9 mouse cellular contexts compared by ENCODE assay signal in genomic region chr2:5381712-5382710, GRCm38 (mm10).
DNase-seq lines count a peak whose midpoint lies in the region; ATAC-seq and TF ChIP-seq lines count a peak whose summit lies in the region.
"Had no signal": no experiment of that assay in that cellular context is flagged by ENCODE, and none has a peak within 500 bp of the region (broad histone marks: within the 10 kb centered on the region; RNA-seq: fewer than 3 reads in every experiment).

No protein-coding gene starts in this region.

- intact Hi-C loops in heart, adult 2 months (cut with DNase I) = no loop called here

- 0 out of 2 replicates have a peak overlapping the region, but pooled peaks have one; percentile 9 for H3K9ac ChIP-seq in heart, embryonic 16.5 days (ENCODE audit: low read length)
- no peak overlapping the region for H3K9ac ChIP-seq in heart, adult 2 months (ENCODE audit: low read depth, low read length)
- no peak overlapping the region for H3K9ac ChIP-seq in hindbrain, postnatal 0 days (replicated peaks; ENCODE audit: low read length)
- no peak overlapping the region for H3K9ac ChIP-seq in midbrain, postnatal 0 days (replicated peaks; ENCODE audit: low read length, poor library complexity, severe bottlenecking)
- H3K9ac ChIP-seq: lung, embryonic 14.5 days had no signal

- TF ChIP-seq POLR2A in heart, adult 2 months (IDR thresholded peaks at IDR 0.05; ENCODE audit: insufficient read depth, low read depth, low read length) = no peak

- peak overlapping the region; percentile 7; the same call in 1 of the 2 replicates for H3K4me2 ChIP-seq in heart, embryonic 16.5 days (ENCODE audit: low read depth, low read length)
- H3K4me2 ChIP-seq in hindbrain, postnatal 0 days (ENCODE audit: low read depth, low read length) = peak overlapping the region; percentile 8; the same call in 1 of the 2 replicates
- no peak overlapping the region for H3K4me2 ChIP-seq in midbrain, postnatal 0 days (ENCODE audit: low read depth, low read length, poor library complexity, severe bottlenecking)
- H3K4me2 ChIP-seq: lung, embryonic 14.5 days had no signal

- H3K4me1 ChIP-seq in heart, embryonic 16.5 days (ENCODE audit: control insufficient read depth, insufficient read depth, low read length) = peaks cover 11% of the 10 kb centered on the region
- H3K4me1 ChIP-seq in heart, adult 2 months (ENCODE audit: control insufficient read depth, insufficient read depth, low read length) = no peaks in the 10 kb centered on the region
- H3K4me1 ChIP-seq in hindbrain, postnatal 0 days (ENCODE audit: insufficient read depth, low read length) = peaks cover 17% of the 10 kb centered on the region
- H3K4me1 ChIP-seq in midbrain, postnatal 0 days (ENCODE audit: insufficient read depth, low read length) = peaks cover 19% of the 10 kb centered on the region

- no peaks in the 10 kb centered on the region for H3K36me3 ChIP-seq in heart, embryonic 16.5 days (ENCODE audit: control insufficient read depth, insufficient read depth)
- H3K36me3 ChIP-seq in heart, adult 2 months (ENCODE audit: control insufficient read depth, insufficient read depth, low read length) = no peaks in the 10 kb centered on the region
- no peaks in the 10 kb centered on the region for H3K36me3 ChIP-seq in hindbrain, postnatal 0 days (ENCODE audit: insufficient read depth, low read length)
- no peaks in the 10 kb centered on the region for H3K36me3 ChIP-seq in midbrain, postnatal 0 days (ENCODE audit: insufficient read depth, low read length)

- H3K79me2 ChIP-seq in heart, adult 2 months (replicated peaks; ENCODE audit: control insufficient read depth, insufficient read depth, low read length) = no peaks in the 10 kb centered on the region

- no peak for TF ChIP-seq EP300 in heart, adult 2 months (IDR thresholded peaks at IDR 0.05; ENCODE audit: insufficient read depth, low read depth, low read length)

- 37% methylated on average over 12 of the region's 12 CpGs for WGBS in heart, embryonic 16.5 days
- WGBS in heart, adult 2 months = 34% methylated on average over 12 of the region's 12 CpGs
- 33% methylated on average over 12 of the region's 12 CpGs for WGBS in hindbrain, postnatal 0 days
- whole genome bisulfite sequencing in midbrain, postnatal 0 days = 31% methylated on average over 12 of the region's 12 CpGs

- TF ChIP-seq CTCF in heart, adult 2 months (IDR thresholded peaks at IDR 0.05) = no peak
- TF ChIP-seq CTCF in hindbrain, postnatal 0 days (IDR thresholded peaks at IDR 0.05; ENCODE audit: low read depth) = no peak
- no peak for TF ChIP-seq CTCF in midbrain, postnatal 0 days (IDR thresholded peaks at IDR 0.05)

- ATAC-seq in heart, embryonic 16.5 days (replicated peaks; ENCODE audit: extremely low read depth, insufficient read depth, low FRiP score) = 0 out of 2 replicates have a peak, but pooled peaks have one; percentile 23
- ATAC-seq in hindbrain, postnatal 0 days = peak; percentile 64
- peak; percentile 15; the same call in 1 of the 2 replicates for ATAC-seq in midbrain, postnatal 0 days (ENCODE audit: low FRiP score)

- no peaks in the 10 kb centered on the region for H3K27me3 ChIP-seq in heart, embryonic 16.5 days (ENCODE audit: control insufficient read depth, insufficient read depth, low read length)
- H3K27me3 ChIP-seq in heart, adult 2 months (ENCODE audit: control insufficient read depth, insufficient read depth, low read length) = no peaks in the 10 kb centered on the region
- H3K27me3 ChIP-seq in hindbrain, postnatal 0 days (ENCODE audit: insufficient read depth, low read length) = no peaks in the 10 kb centered on the region
- H3K27me3 ChIP-seq in midbrain, postnatal 0 days (ENCODE audit: insufficient read depth, low read length) = no peaks in the 10 kb centered on the region

- H3K27ac ChIP-seq in heart, embryonic 16.5 days (ENCODE audit: low read length) = peak overlapping the region; percentile 7; the same call in 1 of the 2 replicates
- no peak overlapping the region for H3K27ac ChIP-seq in heart, adult 2 months
- peak overlapping the region; percentile 60 for H3K27ac ChIP-seq in hindbrain, postnatal 0 days
- H3K27ac ChIP-seq in midbrain, postnatal 0 days (ENCODE audit: low read depth, low read length) = peak overlapping the region; percentile 51

- no peak overlapping the region for H3K4me3 ChIP-seq in heart, embryonic 16.5 days (ENCODE audit: low read length)
- H3K4me3 ChIP-seq in heart, adult 2 months = no peak overlapping the region
- no peak overlapping the region for H3K4me3 ChIP-seq in hindbrain, postnatal 0 days (ENCODE audit: low read length)
- H3K4me3 ChIP-seq in midbrain, postnatal 0 days (ENCODE audit: low read depth, low read length) = no peak overlapping the region

- no peak for DNase-seq in heart, adult 2 months
- peak; percentile 36 for DNase-seq in cerebellum, adult 8-10 months
- peak; percentile 83 for DNase-seq in hindbrain, postnatal 0 days (ENCODE audit: low spot score)
- peak; percentile 90 for DNase-seq in midbrain, postnatal 0 days (ENCODE audit: low spot score)
- DNase-seq in T-cell, adult 2 months (ENCODE audit: low spot score) = no peak
- DNase-seq in adrenal gland, postnatal 14 days = no peak
- DNase-seq in frontal cortex, postnatal 36 days (ENCODE audit: low spot score in 2 of 2) = no peak
- DNase-seq: lung, embryonic 14.5 days had no signal

- no peaks in the 10 kb centered on the region for H3K9me3 ChIP-seq in heart, embryonic 16.5 days (replicated peaks; ENCODE audit: control insufficient read depth, low read length)
- no peaks in the 10 kb centered on the region for H3K9me3 ChIP-seq in hindbrain, postnatal 0 days (ENCODE audit: low read length)
- no peaks in the 10 kb centered on the region for H3K9me3 ChIP-seq in midbrain, postnatal 0 days (ENCODE audit: low read length)

Comparison
In these comparisons a context has a peak if more than half of its experiments do, and no peak if none do; other contexts are left out.
1. DNase-seq: peak in cerebellum, adult 8-10 months (single experiment), hindbrain, postnatal 0 days (single experiment) and midbrain, postnatal 0 days (single experiment); none in heart, adult 2 months (0 of 2), T-cell, adult 2 months (single experiment), adrenal gland, postnatal 14 days (single experiment) and frontal cortex, postnatal 36 days (0 of 2).
2. Peak in every context shown above with its lines, with median percentiles within 50 percentile points of each other: ATAC-seq.